Mouse (Mus musculus): Measurements from ENCODE around the gene Ccdc160. TPM values are rescaled to one million over a fixed set of nuclear protein-coding genes. Genes with fewer than 3 reads are reported as not detected.

Ccdc160 gene
- total and polyA plus RNA-seq, 3 experiments, result not detected

DNA sequence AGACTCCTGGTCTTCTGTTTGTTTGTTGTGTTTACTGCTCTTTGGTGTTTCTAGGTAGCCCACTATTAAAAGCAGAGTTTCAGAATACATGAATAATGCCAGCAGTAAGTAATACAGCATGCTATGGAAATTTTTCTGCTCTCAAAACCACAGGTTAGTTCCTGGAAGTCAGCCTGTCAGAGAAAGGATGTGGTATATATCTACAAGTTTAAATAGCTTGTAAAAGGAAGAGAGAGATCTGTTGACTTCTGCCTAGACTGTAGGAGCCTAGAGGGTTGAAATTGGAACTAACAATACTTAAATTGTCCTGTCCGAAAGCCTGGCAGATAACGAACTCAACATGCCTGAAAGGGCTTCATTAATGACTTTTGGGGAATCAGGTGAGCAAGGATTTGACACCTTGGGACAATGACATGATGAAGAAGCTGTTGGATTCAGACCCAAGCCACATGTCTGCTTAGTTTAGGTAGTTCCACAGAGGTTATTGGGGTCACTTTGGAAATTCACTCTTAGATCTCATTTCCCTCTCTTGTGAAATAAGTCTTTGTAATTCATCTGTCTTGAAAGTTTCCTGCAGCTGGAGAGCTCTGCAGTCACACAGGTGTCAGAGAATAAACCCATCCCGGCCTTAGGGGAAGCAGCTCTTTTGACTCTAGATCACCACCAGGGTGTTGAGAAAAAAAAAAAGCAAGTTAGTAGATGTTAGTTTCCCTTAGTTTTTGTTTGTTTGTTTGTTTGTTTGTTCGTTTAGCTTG lies 30.6 kb upstream of the Ccdc160 start:
- no peak overlapping the region for H3K4me2 ChIP-seq (ENCODE audit: insufficient read depth, low read depth, poor library complexity, severe bottlenecking)
- no peak for DNase-seq (ENCODE audit: extremely low read depth)
- no peaks in the 10 kb centered on the region for H3K9me3 ChIP-seq (replicated peaks; ENCODE audit: low read length)
- no peaks in the 10 kb centered on the region for H3K36me3 ChIP-seq (replicated peaks in 1 of 2; ENCODE audit: control insufficient read depth in 1 of 2, insufficient read depth in 1 of 2, low read length in 1 of 2)
- H3K4me1 ChIP-seq (ENCODE audit: control insufficient read depth in 1 of 2, insufficient read depth in 2 of 2), result peaks cover 0 to 3% of the 10 kb centered on the region in 2 experiments; a peak in 1 of 4 replicates
- no peaks in the 10 kb centered on the region for H3K79me2 ChIP-seq (replicated peaks; ENCODE audit: control insufficient read depth, extremely low read depth, insufficient read depth, poor library complexity, severe bottlenecking)
- TF ChIP-seq MXI1 (IDR thresholded peaks at IDR 0.05; ENCODE audit: low read depth, low read length) (no peak), JUND (conservative IDR thresholded peaks at IDR 0.05; ENCODE audit: low read depth, low read length) (no peak), ELF1 (IDR thresholded peaks at IDR 0.05; ENCODE audit: low read depth, low read length) (no peak), SMC3 (IDR thresholded peaks at IDR 0.05; ENCODE audit: low read depth, low read length) (no peak), RAD21 (IDR thresholded peaks at IDR 0.05; ENCODE audit: low read depth, low read length) (no peak), MEF2A (IDR thresholded peaks at IDR 0.05; ENCODE audit: borderline replicate concordance, low read depth, low read length) (no peak), USF1 (IDR thresholded peaks at IDR 0.05; ENCODE audit: low read depth, low read length) (no peak), MYC (IDR thresholded peaks at IDR 0.05; ENCODE audit: low read depth, low read length) (no peak), TBP (conservative IDR thresholded peaks at IDR 0.05; ENCODE audit: low read depth, low read length) (no peak), BHLHE40 (IDR thresholded peaks at IDR 0.05; ENCODE audit: low read depth, low read length) (no peak), EP300 (IDR thresholded peaks at IDR 0.05; ENCODE audit: low read length) (no peak)
- no peak overlapping the region for H3K9ac ChIP-seq (ENCODE audit: insufficient read depth, low read depth)
- H3K4me3 ChIP-seq (replicated peaks in 1 of 3; ENCODE audit: low read depth in 2 of 3, low read length in 2 of 3, poor library complexity in 1 of 3), result no peak overlapping the region
- H3K27ac ChIP-seq (ENCODE audit: insufficient read depth, low read depth), result no peak overlapping the region
- H3K27me3 ChIP-seq (replicated peaks), result no peaks in the 10 kb centered on the region
- in situ Hi-C loops (cut with MboI; ENCODE audit: low pct_ligation_motif_present, low pct_unique_long_range_greater_than_20kb, low sequenced_read_pairs), result no loop called here
- dilution Hi-C loops (cut with MboI; ENCODE audit: extremely low pct_ligation_motif_present, extremely low pct_unique_long_range_greater_than_20kb, low sequenced_read_pairs), result no loop called here

DNA sequence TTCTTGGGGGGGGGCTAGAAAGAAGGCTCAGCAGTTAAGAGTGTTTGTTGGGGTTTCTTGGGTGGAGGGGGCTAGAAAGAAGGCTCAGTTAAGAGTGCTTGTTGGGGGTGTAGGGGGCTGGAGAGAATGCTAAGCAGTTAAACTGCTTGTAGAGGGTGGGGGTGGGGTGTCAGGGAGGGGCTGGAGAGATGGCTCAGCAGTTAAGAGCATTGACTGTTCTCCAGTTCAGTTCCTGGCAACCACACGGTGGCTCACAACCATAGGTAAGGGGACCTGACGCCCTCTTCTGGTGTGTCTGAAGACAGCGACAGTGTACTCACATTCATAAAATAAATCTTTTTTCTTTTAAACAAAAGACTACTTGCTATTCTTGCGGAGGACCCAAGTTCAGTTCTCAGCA lies 28.8 kb upstream of the Ccdc160 start:
- Histone ChIP-seq H3K4me1 (ENCODE audit: control insufficient read depth in 1 of 2, insufficient read depth in 2 of 2) (peaks cover 0 to 3% of the 10 kb centered on the region in 2 experiments; a peak in 1 of 4 replicates), H3K79me2 (replicated peaks; ENCODE audit: control insufficient read depth, extremely low read depth, insufficient read depth, poor library complexity, severe bottlenecking) (no peaks in the 10 kb centered on the region), H3K27ac (ENCODE audit: insufficient read depth, low read depth) (no peak overlapping the region), H3K36me3 (replicated peaks in 1 of 2; ENCODE audit: control insufficient read depth in 1 of 2, insufficient read depth in 1 of 2, low read length in 1 of 2) (no peaks in the 10 kb centered on the region), H3K9ac (ENCODE audit: insufficient read depth, low read depth) (no peak overlapping the region), H3K4me2 (ENCODE audit: insufficient read depth, low read depth, poor library complexity, severe bottlenecking) (no peak overlapping the region), H3K9me3 (replicated peaks; ENCODE audit: low read length) (no peaks in the 10 kb centered on the region), H3K27me3 (replicated peaks) (no peaks in the 10 kb centered on the region), H3K4me3 (replicated peaks in 1 of 3; ENCODE audit: low read depth in 2 of 3, low read length in 2 of 3, poor library complexity in 1 of 3) (no peak overlapping the region)
- dilution Hi-C loops (cut with MboI; ENCODE audit: extremely low pct_ligation_motif_present, extremely low pct_unique_long_range_greater_than_20kb, low sequenced_read_pairs), result no loop called here
- no peak for DNase-seq (ENCODE audit: extremely low read depth)
- TF ChIP-seq ZNF384 (IDR thresholded peaks at IDR 0.05; ENCODE audit: low read depth, low read length), result no peak
- TF ChIP-seq NRF1 (IDR thresholded peaks at IDR 0.05; ENCODE audit: low read depth, low read length), result no peak
- no peak for TF ChIP-seq HCFC1 (IDR thresholded peaks at IDR 0.05; ENCODE audit: low read depth, low read length)
- TF ChIP-seq SIN3A (IDR thresholded peaks at IDR 0.05; ENCODE audit: low read length), result no peak
- no peak for TF ChIP-seq MAX (IDR thresholded peaks at IDR 0.05; ENCODE audit: low read length)
- TF ChIP-seq MEF2A (IDR thresholded peaks at IDR 0.05; ENCODE audit: borderline replicate concordance, low read depth, low read length), result no peak
- TF ChIP-seq KAT2A (IDR thresholded peaks at IDR 0.05; ENCODE audit: insufficient replicate concordance, low read length), result no peak
- no peak for TF ChIP-seq RAD21 (IDR thresholded peaks at IDR 0.05; ENCODE audit: low read depth, low read length)
- TF ChIP-seq CTCF (conservative IDR thresholded peaks at IDR 0.05 in 1 of 2, IDR thresholded peaks at IDR 0.05 in 1 of 2; ENCODE audit: low read depth in 2 of 2, low read length in 2 of 2), result no peak; a peak in 1 of 4 replicates
- no peak for TF ChIP-seq IRF4 (IDR thresholded peaks at IDR 0.05; ENCODE audit: low read depth, low read length)
- TF ChIP-seq JUN (IDR thresholded peaks at IDR 0.05; ENCODE audit: insufficient read depth, low read depth, low read length), result no peak
- TF ChIP-seq TCF12 (IDR thresholded peaks at IDR 0.05; ENCODE audit: low read depth, low read length), result no peak
- TF ChIP-seq RCOR1 (conservative IDR thresholded peaks at IDR 0.05; ENCODE audit: low read depth, low read length), result no peak
- TF ChIP-seq TBP (conservative IDR thresholded peaks at IDR 0.05; ENCODE audit: low read depth, low read length), result no peak
- TF ChIP-seq GABPA (IDR thresholded peaks at IDR 0.05; ENCODE audit: insufficient replicate concordance, low read depth, low read length), result no peak
- in situ Hi-C loops (cut with MboI; ENCODE audit: low pct_ligation_motif_present, low pct_unique_long_range_greater_than_20kb, low sequenced_read_pairs), result no loop called here
